Mouse (Mus musculus) neural tube, embryonic 13.5 days (tissue): ENCODE results near the gene Kalrn. TPM values are rescaled to one million over a fixed set of nuclear protein-coding genes. Genes with fewer than 3 reads are reported as not detected.

Experiments
- ATAC-seq: fragments of 200-750 bp; cut with Nextera tagmentation; 2 replicates; pipeline ENCODE4 v1.8.0; 2017; ENCODE audit warnings: low read depth, mild to moderate bottlenecking, moderate TSS enrichment, moderate library complexity
- H3K27ac ChIP-seq: fragments of 300-500 bp; sonication (generic); replicated peaks from 2 replicates; pipeline ENCODE4 v1.5.1; 2015; ENCODE audit warnings: moderate library complexity, mild to moderate bottlenecking, inconsistent platforms
- H3K27me3 ChIP-seq: fragments of 300-500 bp; sonication (generic); 2 replicates; pipeline ENCODE4 v1.6.1; 2015; ENCODE audit warnings: mild to moderate bottlenecking, inconsistent platforms
- H3K36me3 ChIP-seq: fragments of 300-500 bp; sonication (generic); 2 replicates; pipeline ENCODE4 v1.6.1; 2015; ENCODE audit warnings: mild to moderate bottlenecking, inconsistent platforms
- H3K4me1 ChIP-seq: fragments of 300-500 bp; sonication (generic); replicated peaks from 2 replicates; pipeline ENCODE4 v1.6.1; 2015; ENCODE audit warnings: inconsistent platforms
- H3K4me2 ChIP-seq: fragments of 300-500 bp; sonication (generic); 2 replicates; pipeline ENCODE4 v1.6.1; 2015; ENCODE audit warnings: inconsistent platforms, mild to moderate bottlenecking, moderate library complexity
- H3K4me3 ChIP-seq: fragments of 300-500 bp; sonication (generic); 2 replicates; pipeline ENCODE4 v1.5.1; 2015; ENCODE audit warnings: mild to moderate bottlenecking, inconsistent platforms
- H3K9ac ChIP-seq: fragments of 300-500 bp; sonication (generic); 2 replicates; pipeline ENCODE4 v1.6.1; 2015; ENCODE audit warnings: moderate library complexity, mild to moderate bottlenecking, inconsistent platforms
- H3K9me3 ChIP-seq: fragments of 300-500 bp; sonication (generic); 2 replicates; pipeline ENCODE4 v1.6.1; 2016; ENCODE audit warnings: inconsistent platforms
- WGBS: fragments of 180-500 bp; shearing (Covaris S2); methylation state at CpG from one replicate; pipeline ENCODE4 v1.1.7; 2015; 5-methylcytosine and 5-hydroxymethylcytosine counted together
- polyA plus RNA-seq: library from polyadenylated mRNA; unstranded; fragments of >200 nt; fragmentation: Nextera tagmentation; extraction: Ambion mirVana; gene quantifications from 2 replicates; pipeline ENCODE4 v1.2.1, GENCODE M21; 2015

Gene Kalrn
- polyA plus RNA-seq, 1 experiment from 2014 or later, result 23.9 TPM

- Histone ChIP-seq H3K27ac (no peak overlapping the region), H3K9ac (no peak overlapping the region), H3K4me1 (0 out of 2 replicates have a peak, but pooled peaks cover 3% of the 10 kb centered on the region), H3K9me3 (no peaks in the 10 kb centered on the region), H3K4me3 (no peak overlapping the region), H3K27me3 (no peaks in the 10 kb centered on the region), H3K36me3 (peaks cover 63% of the 10 kb centered on the region), H3K4me2 (no peak overlapping the region)
- 77% methylated on average over 3 of the region's 3 CpGs for WGBS
- no peak for ATAC-seq
Measured at GRCm38 (mm10) chr16:34184721-34185120, 388.6 kb downstream of the Kalrn start.

DNA sequence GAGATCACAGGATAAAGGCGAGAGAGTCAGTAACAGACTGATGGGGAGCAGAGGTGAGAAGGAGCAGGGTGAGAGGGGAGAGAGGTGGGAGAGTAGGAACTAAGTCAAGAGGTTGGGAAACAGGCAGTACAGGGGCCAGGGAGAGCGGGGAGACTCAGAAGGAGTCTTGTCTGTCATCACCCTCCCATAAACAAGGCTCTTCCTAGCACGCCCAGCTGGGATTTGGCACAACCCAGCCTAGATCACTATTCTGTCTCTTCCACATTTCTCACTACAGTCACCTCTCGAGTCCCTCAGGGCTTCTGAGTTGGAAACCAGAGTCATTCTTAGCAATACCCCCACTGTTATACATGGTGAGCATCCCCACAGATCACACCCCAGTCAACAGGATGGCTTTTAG is 390.1 kb downstream of the Kalrn start:
- H3K4me2 ChIP-seq, result no peak overlapping the region
- no peak overlapping the region for H3K9ac ChIP-seq
- no peak for ATAC-seq
- H3K36me3 ChIP-seq, result peaks cover 64% of the 10 kb centered on the region
- no peak overlapping the region for H3K27ac ChIP-seq
- H3K9me3 ChIP-seq, result no peaks in the 10 kb centered on the region
- 0 out of 2 replicates have a peak, but pooled peaks cover 3% of the 10 kb centered on the region for H3K4me1 ChIP-seq
- H3K4me3 ChIP-seq, result no peak overlapping the region
- 88% methylated on average over 4 of the region's 4 CpGs for WGBS
- H3K27me3 ChIP-seq, result no peaks in the 10 kb centered on the region

- no peak overlapping the region for H3K27ac ChIP-seq
- no peak for ATAC-seq
- H3K27me3 ChIP-seq, result no peaks in the 10 kb centered on the region
- WGBS, result 92% methylated on average over 4 of the region's 4 CpGs
- no peak overlapping the region for H3K9ac ChIP-seq
- no peaks in the 10 kb centered on the region for H3K9me3 ChIP-seq
- H3K4me2 ChIP-seq, result no peak overlapping the region
- H3K4me1 ChIP-seq, result no peaks in the 10 kb centered on the region
- H3K4me3 ChIP-seq, result no peak overlapping the region
- H3K36me3 ChIP-seq, result peaks cover 93% of the 10 kb centered on the region
Measured at GRCm38 (mm10) chr16:34175625-34176024, 397.7 kb downstream of the Kalrn start.

GRCm38 (mm10) chr16:34172572-34173181 is 400.7 kb downstream of the Kalrn start:
- Histone ChIP-seq H3K4me3 (no peak overlapping the region), H3K36me3 (peaks cover 95% of the 10 kb centered on the region), H3K27ac (no peak overlapping the region), H3K4me2 (no peak overlapping the region), H3K9me3 (no peaks in the 10 kb centered on the region), H3K4me1 (no peaks in the 10 kb centered on the region), H3K9ac (no peak overlapping the region), H3K27me3 (no peaks in the 10 kb centered on the region)
- WGBS, result 94% methylated on average over 11 of the region's 11 CpGs
- no peak for ATAC-seq

DNA sequence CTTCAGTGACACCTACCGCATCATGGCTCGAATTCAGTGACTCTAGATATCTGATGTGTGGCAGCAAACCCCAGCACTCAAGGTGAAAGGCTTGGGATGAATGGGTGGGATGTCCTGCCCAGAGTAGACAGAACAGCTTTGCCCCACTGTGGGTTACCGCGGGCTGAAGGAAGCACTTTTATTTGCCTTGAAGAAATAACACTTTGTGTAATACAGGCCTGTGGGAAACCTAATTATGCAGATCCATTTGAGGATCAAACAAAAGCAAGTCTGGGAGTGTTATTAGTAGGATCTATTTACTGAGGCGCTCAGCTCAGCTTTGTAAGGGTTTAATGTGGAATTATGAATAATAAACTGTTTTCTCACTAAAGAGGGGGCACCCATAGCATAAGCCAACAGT is 406.3 kb downstream of the Kalrn start:
- Histone ChIP-seq H3K4me1 (no peaks in the 10 kb centered on the region), H3K4me3 (no peak overlapping the region), H3K27me3 (no peaks in the 10 kb centered on the region), H3K36me3 (peaks cover 59% of the 10 kb centered on the region), H3K27ac (no peak overlapping the region), H3K4me2 (no peak overlapping the region), H3K9me3 (no peaks in the 10 kb centered on the region), H3K9ac (no peak overlapping the region)
- WGBS, result 70% methylated on average over 5 of the region's 5 CpGs
- no peak for ATAC-seq

- no peaks in the 10 kb centered on the region for H3K9me3 ChIP-seq
- H3K4me2 ChIP-seq, result no peak overlapping the region
- no peak for ATAC-seq
- 79% methylated on average over 9 of the region's 9 CpGs for WGBS
- no peak overlapping the region for H3K4me3 ChIP-seq
- peaks cover 36% of the 10 kb centered on the region for H3K36me3 ChIP-seq
- H3K9ac ChIP-seq, result no peak overlapping the region
- H3K27ac ChIP-seq, result no peak overlapping the region
- H3K27me3 ChIP-seq, result no peaks in the 10 kb centered on the region
- no peaks in the 10 kb centered on the region for H3K4me1 ChIP-seq
Measured at GRCm38 (mm10) chr16:34163086-34163485, 410.2 kb downstream of the Kalrn start.

- no peak for ATAC-seq
- WGBS, result 86% methylated on average over 3 of the region's 3 CpGs
Measured at GRCm38 (mm10) chr16:34159576-34159975, 413.8 kb downstream of the Kalrn start.

GRCm38 (mm10) chr16:34157386-34158135 is 415.8 kb downstream of the Kalrn start:
- Histone ChIP-seq H3K4me2 (no peak overlapping the region), H3K4me1 (peaks cover 3% of the 10 kb centered on the region; the same call in 1 of the 2 replicates), H3K36me3 (peaks cover 30% of the 10 kb centered on the region; the same call in 1 of the 2 replicates), H3K9ac (no peak overlapping the region), H3K27ac (no peak overlapping the region), H3K9me3 (no peaks in the 10 kb centered on the region), H3K27me3 (no peaks in the 10 kb centered on the region), H3K4me3 (no peak overlapping the region)
- ATAC-seq, result no peak
- 64% methylated on average over 4 of the region's 4 CpGs for WGBS

More at GRCm38 (mm10) chr16:34159576-34159975, 413.8 kb downstream of the Kalrn start:
- no peaks in the 10 kb centered on the region for H3K9me3 ChIP-seq
- H3K4me1 ChIP-seq, result no peaks in the 10 kb centered on the region
- H3K9ac ChIP-seq, result no peak overlapping the region
- H3K27ac ChIP-seq, result no peak overlapping the region
- H3K27me3 ChIP-seq, result no peaks in the 10 kb centered on the region
- no peak overlapping the region for H3K4me3 ChIP-seq
- H3K36me3 ChIP-seq, result peaks cover 28% of the 10 kb centered on the region; the same call in 1 of the 2 replicates
- no peak overlapping the region for H3K4me2 ChIP-seq

GRCm38 (mm10) chr16:34155696-34156095 is 417.6 kb downstream of the Kalrn start:
- no peak overlapping the region for H3K9ac ChIP-seq
- ATAC-seq, result no peak
- H3K27me3 ChIP-seq, result no peaks in the 10 kb centered on the region
- H3K9me3 ChIP-seq, result no peaks in the 10 kb centered on the region
- H3K27ac ChIP-seq, result no peak overlapping the region
- 76% methylated on average over 3 of the region's 3 CpGs for WGBS
- no peak overlapping the region for H3K4me2 ChIP-seq
- peaks cover 15% of the 10 kb centered on the region for H3K4me1 ChIP-seq
- no peak overlapping the region for H3K4me3 ChIP-seq
- H3K36me3 ChIP-seq, result peaks cover 26% of the 10 kb centered on the region; the same call in 1 of the 2 replicates

DNA sequence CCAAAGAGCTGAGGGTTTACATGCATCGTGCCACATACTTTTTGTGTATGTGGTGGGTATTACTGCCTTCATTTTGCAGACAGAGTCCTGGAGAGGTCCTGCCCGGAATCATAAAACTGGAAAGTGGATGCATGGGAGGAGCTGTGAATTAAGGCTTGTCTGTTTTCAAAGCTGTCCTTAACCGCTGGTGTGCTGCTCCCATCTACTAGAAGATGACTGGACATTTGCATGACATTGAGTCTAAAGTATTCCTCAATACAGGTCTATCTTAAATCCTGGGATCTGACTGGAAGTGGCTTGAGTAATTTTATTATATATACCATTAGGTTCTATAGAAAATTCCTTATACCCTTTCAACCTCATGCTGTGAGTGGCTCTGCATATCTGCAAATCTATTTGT is 418.4 kb downstream of the Kalrn start:
- Histone ChIP-seq H3K4me1 (peaks cover 15% of the 10 kb centered on the region), H3K4me2 (no peak overlapping the region), H3K9me3 (no peaks in the 10 kb centered on the region), H3K4me3 (no peak overlapping the region), H3K36me3 (peaks cover 25% of the 10 kb centered on the region; the same call in 1 of the 2 replicates), H3K27me3 (no peaks in the 10 kb centered on the region), H3K27ac (no peak overlapping the region), H3K9ac (no peak overlapping the region)
- no peak for ATAC-seq
- WGBS, result 85% methylated on average over 3 of the region's 3 CpGs

DNA sequence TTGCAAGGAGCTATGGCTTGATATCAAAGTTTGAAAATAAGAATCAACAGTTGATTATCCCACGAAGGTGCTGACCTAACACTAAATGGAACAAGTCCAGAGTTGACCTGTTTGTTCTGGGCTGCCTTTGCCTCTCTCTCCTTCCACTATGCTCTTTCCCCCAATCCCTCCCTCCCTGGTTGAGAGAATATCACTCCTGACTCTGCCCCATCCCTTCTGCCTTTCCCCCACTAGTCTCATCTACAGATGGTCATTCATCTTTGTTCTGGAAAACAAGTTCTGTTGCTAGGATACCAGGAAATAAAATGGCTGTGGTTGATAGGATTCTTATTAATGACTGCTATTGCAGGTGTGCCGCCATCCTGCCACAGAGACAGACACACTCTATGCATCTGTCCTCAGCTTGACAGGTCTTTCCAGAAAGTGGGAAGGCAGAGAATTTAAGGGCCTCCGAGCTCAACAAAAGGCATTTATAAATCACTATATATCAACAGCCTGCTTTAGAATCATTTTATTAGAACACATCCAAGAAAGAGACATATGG is 421.7 kb downstream of the Kalrn start:
- H3K4me2 ChIP-seq, result no peak overlapping the region
- H3K4me1 ChIP-seq, result peaks cover 15% of the 10 kb centered on the region
- ATAC-seq, result peak; percentile 67; the same call in 1 of the 2 replicates
- no peaks in the 10 kb centered on the region for H3K9me3 ChIP-seq
- H3K4me3 ChIP-seq, result no peak overlapping the region
- peaks cover 13% of the 10 kb centered on the region for H3K36me3 ChIP-seq
- no peaks in the 10 kb centered on the region for H3K27me3 ChIP-seq
- no peak overlapping the region for H3K9ac ChIP-seq
- peak overlapping the region; percentile 28; the same call in 1 of the 2 replicates for H3K27ac ChIP-seq
- 52% methylated on average over 3 of the region's 3 CpGs for WGBS

- H3K4me2 ChIP-seq, result no peak overlapping the region
- H3K27ac ChIP-seq, result no peak overlapping the region
- H3K9ac ChIP-seq, result no peak overlapping the region
- no peaks in the 10 kb centered on the region for H3K4me1 ChIP-seq
- H3K36me3 ChIP-seq, result peaks cover 4% of the 10 kb centered on the region; the same call in 1 of the 2 replicates
- no peak overlapping the region for H3K4me3 ChIP-seq
- H3K9me3 ChIP-seq, result no peaks in the 10 kb centered on the region
- 91% methylated on average over 8 of the region's 8 CpGs for WGBS
- no peaks in the 10 kb centered on the region for H3K27me3 ChIP-seq
- ATAC-seq, result no peak
Measured at GRCm38 (mm10) chr16:34141670-34142069, 431.7 kb downstream of the Kalrn start.
